Mouse (Mus musculus) hindbrain, embryonic 16.5 days (tissue): Measurements from ENCODE around the gene Slc29a4. TPM values are rescaled to one million over a fixed set of nuclear protein-coding genes. Genes with fewer than 3 reads are reported as not detected.

Experiments used
- ATAC-seq: fragments of 200-750 bp; cut with Nextera tagmentation; 2 replicates; pipeline ENCODE4 v1.8.0; 2017; ENCODE audit warnings: moderate TSS enrichment, moderate library complexity
- H3K27ac ChIP-seq: fragments of 300-500 bp; sonication (generic); 2 replicates; pipeline ENCODE4 v1.5.1; 2014; ENCODE audit warnings: low read depth, mild to moderate bottlenecking, control low read depth, low read length, moderate library complexity
- H3K27me3 ChIP-seq: fragments of 300-500 bp; sonication (generic); replicated peaks from 2 replicates; pipeline ENCODE4 v1.6.1; 2014; ENCODE audit warnings: low read length; ENCODE audit not compliant: control insufficient read depth, insufficient read depth
- H3K36me3 ChIP-seq: fragments of 300-500 bp; sonication (generic); 2 replicates; pipeline ENCODE4 v1.6.1; 2014; ENCODE audit warnings: mild to moderate bottlenecking, low read length, moderate library complexity, mixed read lengths; ENCODE audit not compliant: control insufficient read depth, insufficient read depth
- H3K4me1 ChIP-seq: fragments of 300-500 bp; sonication (generic); 2 replicates; pipeline ENCODE4 v1.6.1; 2014; ENCODE audit warnings: low read depth, low read length; ENCODE audit not compliant: control insufficient read depth, insufficient read depth
- H3K4me2 ChIP-seq: fragments of 300-500 bp; sonication (generic); 2 replicates; pipeline ENCODE4 v1.6.1; 2014; ENCODE audit warnings: mild to moderate bottlenecking, low read length, control low read depth, moderate library complexity
- H3K4me3 ChIP-seq: fragments of 300-500 bp; sonication (generic); 2 replicates; pipeline ENCODE4 v1.5.1; 2014; ENCODE audit warnings: mild to moderate bottlenecking, low read length, control low read depth, moderate library complexity
- H3K9ac ChIP-seq: fragments of 300-500 bp; sonication (generic); 2 replicates; pipeline ENCODE4 v1.6.1; 2014; ENCODE audit warnings: low read depth, mild to moderate bottlenecking, control low read depth, low read length, moderate library complexity
- H3K9me3 ChIP-seq: fragments of 300-500 bp; sonication (generic); 2 replicates; pipeline ENCODE4 v1.6.1; 2014; ENCODE audit warnings: mild to moderate bottlenecking, low read length, moderate library complexity; ENCODE audit not compliant: control insufficient read depth
- WGBS: fragments of 180-500 bp; shearing (Covaris S2); extraction: QIAGEN DNeasy Blood & Tissue Kit; methylation state at CpG from one replicate; pipeline ENCODE4 v1.1.7; 2014; 5-methylcytosine and 5-hydroxymethylcytosine counted together
- polyA plus RNA-seq: library from polyadenylated mRNA; unstranded; fragments of >200 nt; fragmentation: Nextera tagmentation; extraction: Ambion mirVana; gene quantifications from 2 replicates; pipeline ENCODE4 v1.2.1, GENCODE M21; 2015

Gene Slc29a4
- polyA plus RNA-seq = 87.4 and 98.0 TPM in 2 replicates

GRCm38 (mm10) chr5:142692248-142692647 is at the start of gene Slc29a4:
Gene Slc29a4, plus strand, starts transcription at chr5:142692512.
- Histone ChIP-seq H3K36me3 (no peaks in the 10 kb centered on the region), H3K4me1 (peaks cover 7% of the 10 kb centered on the region; the same call in 1 of the 2 replicates), H3K9me3 (no peaks in the 10 kb centered on the region), H3K27me3 (no peaks in the 10 kb centered on the region), H3K4me2 (no peak within 1 kb of the TSS), H3K9ac (no peak within 1 kb of the TSS), H3K27ac (no peak within 1 kb of the TSS), H3K4me3 (no peak within 1 kb of the TSS)
- ATAC-seq = no peak
- WGBS = 46% methylated on average over 14 of the region's 14 CpGs

- Histone ChIP-seq H3K4me1 (peaks cover 7% of the 10 kb centered on the region), H3K27ac (no peak overlapping the region), H3K4me3 (no peak overlapping the region), H3K9ac (no peak overlapping the region), H3K9me3 (no peaks in the 10 kb centered on the region; the same call in 1 of the 2 replicates), H3K36me3 (peaks cover 13% of the 10 kb centered on the region; the same call in 1 of the 2 replicates), H3K27me3 (no peaks in the 10 kb centered on the region), H3K4me2 (no peak overlapping the region)
- WGBS = 69% methylated on average over 7 of the region's 7 CpGs
- no peak for ATAC-seq
These were observed 44.1 kb upstream of the Slc29a4 start for GRCm38 (mm10) chr5:142648162-142648561.

GRCm38 (mm10) chr5:142649460-142650050 is 42.8 kb upstream of the Slc29a4 start:
- H3K4me3 ChIP-seq = no peak overlapping the region
- H3K27ac ChIP-seq = no peak overlapping the region
- no peak for ATAC-seq
- no peaks in the 10 kb centered on the region for H3K27me3 ChIP-seq
- H3K9me3 ChIP-seq = no peaks in the 10 kb centered on the region; the same call in 1 of the 2 replicates
- no peak overlapping the region for H3K4me2 ChIP-seq
- peaks cover 7% of the 10 kb centered on the region for H3K4me1 ChIP-seq
- H3K36me3 ChIP-seq = peaks cover 8% of the 10 kb centered on the region; the same call in 1 of the 2 replicates
- 93% methylated on average over 4 of the region's 4 CpGs for WGBS
- no peak overlapping the region for H3K9ac ChIP-seq

GRCm38 (mm10) chr5:142650390-142650789 is 41.9 kb upstream of the Slc29a4 start:
- no peak overlapping the region; the same call in 1 of the 2 replicates for H3K27ac ChIP-seq
- H3K27me3 ChIP-seq = no peaks in the 10 kb centered on the region

GRCm38 (mm10) chr5:142650794-142651497 is 41.4 kb upstream of the Slc29a4 start:
- Histone ChIP-seq H3K27me3 (no peaks in the 10 kb centered on the region), H3K9me3 (no peaks in the 10 kb centered on the region), H3K9ac (no peak overlapping the region), H3K4me2 (no peak overlapping the region), H3K36me3 (0 out of 2 replicates have a peak, but pooled peaks cover 3% of the 10 kb centered on the region), H3K27ac (no peak overlapping the region), H3K4me3 (no peak overlapping the region), H3K4me1 (peaks cover 7% of the 10 kb centered on the region)
- WGBS = 70% methylated on average over 6 of the region's 6 CpGs
- peak; percentile 60 for ATAC-seq

More at GRCm38 (mm10) chr5:142650390-142650789, 41.9 kb upstream of the Slc29a4 start:
- Histone ChIP-seq H3K9me3 (no peaks in the 10 kb centered on the region), H3K36me3 (0 out of 2 replicates have a peak, but pooled peaks cover 3% of the 10 kb centered on the region), H3K4me2 (no peak overlapping the region), H3K9ac (no peak overlapping the region), H3K4me3 (no peak overlapping the region), H3K4me1 (peaks cover 7% of the 10 kb centered on the region)
- ATAC-seq = no peak
- WGBS = 37% methylated on average over 3 of the region's 3 CpGs

- Histone ChIP-seq H3K9me3 (no peaks in the 10 kb centered on the region), H3K4me3 (no peak overlapping the region), H3K27ac (no peak overlapping the region), H3K9ac (no peak overlapping the region), H3K4me1 (peaks cover 7% of the 10 kb centered on the region), H3K36me3 (peaks cover 12% of the 10 kb centered on the region; the same call in 1 of the 2 replicates), H3K27me3 (no peaks in the 10 kb centered on the region), H3K4me2 (no peak overlapping the region)
- ATAC-seq = no peak
- WGBS = 75% methylated on average over 4 of the region's 4 CpGs
These were observed 40.0 kb upstream of the Slc29a4 start for GRCm38 (mm10) chr5:142652266-142652665.

GRCm38 (mm10) chr5:142660656-142661434 is 31.5 kb upstream of the Slc29a4 start:
- 82% methylated on average over 7 of the region's 7 CpGs for WGBS
- peaks cover 65% of the 10 kb centered on the region for H3K36me3 ChIP-seq
- H3K27ac ChIP-seq = no peak overlapping the region
- no peak for ATAC-seq
- H3K9ac ChIP-seq = no peak overlapping the region
- no peaks in the 10 kb centered on the region for H3K27me3 ChIP-seq
- no peak overlapping the region for H3K4me3 ChIP-seq
- no peaks in the 10 kb centered on the region for H3K4me1 ChIP-seq
- H3K4me2 ChIP-seq = no peak overlapping the region
- H3K9me3 ChIP-seq = no peaks in the 10 kb centered on the region

GRCm38 (mm10) chr5:142667921-142668320 is 24.4 kb upstream of the Slc29a4 start:
- no peak for ATAC-seq
- Histone ChIP-seq H3K9ac (no peak overlapping the region), H3K36me3 (peaks cover 47% of the 10 kb centered on the region), H3K4me3 (no peak overlapping the region), H3K27me3 (no peaks in the 10 kb centered on the region), H3K4me2 (no peak overlapping the region), H3K4me1 (no peaks in the 10 kb centered on the region; the same call in 1 of the 2 replicates), H3K27ac (no peak overlapping the region), H3K9me3 (no peaks in the 10 kb centered on the region)
- WGBS = 30% methylated on average over 3 of the region's 3 CpGs
